Mouse (Mus musculus) small intestine, adult 2 months (tissue): ENCODE data around the gene Cmtm7. TPM values are rescaled to one million over a fixed set of nuclear protein-coding genes. Genes with fewer than 3 reads are reported as not detected.

Experiments
- H3K27ac ChIP-seq: fragments of 200-500 bp; 2 replicates; pipeline ENCODE4 v1.5.1; 2012; ENCODE audit warnings: low read depth, low read length, control low read depth, inconsistent platforms; ENCODE audit not compliant: insufficient read depth
- H3K27me3 ChIP-seq: fragments of 200-500 bp; 2 replicates; pipeline ENCODE4 v1.6.1; 2012; ENCODE audit warnings: mild to moderate bottlenecking, moderate library complexity, low read length, inconsistent platforms; ENCODE audit not compliant: control insufficient read depth, insufficient read depth
- H3K36me3 ChIP-seq: fragments of 200-500 bp; 2 replicates; pipeline ENCODE4 v1.6.1; 2012; ENCODE audit warnings: mild to moderate bottlenecking, low read length, control low read depth, inconsistent platforms; ENCODE audit not compliant: control insufficient read depth, insufficient read depth
- H3K4me1 ChIP-seq: fragments of 200-500 bp; 2 replicates; pipeline ENCODE4 v1.6.1; 2012; ENCODE audit warnings: low read length, inconsistent platforms, mixed read lengths; ENCODE audit not compliant: control insufficient read depth, insufficient read depth, insufficient read length
- H3K4me3 ChIP-seq: fragments of 200-500 bp; 2 replicates; pipeline ENCODE4 v1.5.1; 2012; ENCODE audit warnings: low read depth, mild to moderate bottlenecking, control low read depth, inconsistent platforms, low read length, moderate library complexity
- CTCF ChIP-seq: fragments of 200-500 bp; IDR thresholded peaks from 2 replicates; pipeline ENCODE4 v1.5.1; 2012; ENCODE audit warnings: low read depth, mild to moderate bottlenecking, control low read depth, inconsistent platforms, low read length, moderate library complexity, mixed read lengths; ENCODE audit not compliant: insufficient replicate concordance, insufficient read length; ENCODE audit errors: extremely low read depth
- POLR2A ChIP-seq: fragments of 200-500 bp; IDR thresholded peaks from 2 replicates; pipeline ENCODE4 v1.6.1; 2012; ENCODE audit warnings: low read depth, mild to moderate bottlenecking, control low read depth, inconsistent platforms, low read length, moderate library complexity
- WGBS: fragments of 180-500 bp; shearing (Covaris S2); methylation state at CpG from one replicate; pipeline ENCODE4 v1.1.7; 2018; 5-methylcytosine and 5-hydroxymethylcytosine counted together
- polyA plus RNA-seq: library from polyadenylated mRNA; depleted of rRNA; stranded (reverse); fragments of >200 nt; gene quantifications from 2 replicates; pipeline ENCODE4 v1.2.3, GENCODE M21; 2012

The Cmtm7 gene
- polyA plus RNA-seq, 1 experiment: 70.4 TPM

DNA sequence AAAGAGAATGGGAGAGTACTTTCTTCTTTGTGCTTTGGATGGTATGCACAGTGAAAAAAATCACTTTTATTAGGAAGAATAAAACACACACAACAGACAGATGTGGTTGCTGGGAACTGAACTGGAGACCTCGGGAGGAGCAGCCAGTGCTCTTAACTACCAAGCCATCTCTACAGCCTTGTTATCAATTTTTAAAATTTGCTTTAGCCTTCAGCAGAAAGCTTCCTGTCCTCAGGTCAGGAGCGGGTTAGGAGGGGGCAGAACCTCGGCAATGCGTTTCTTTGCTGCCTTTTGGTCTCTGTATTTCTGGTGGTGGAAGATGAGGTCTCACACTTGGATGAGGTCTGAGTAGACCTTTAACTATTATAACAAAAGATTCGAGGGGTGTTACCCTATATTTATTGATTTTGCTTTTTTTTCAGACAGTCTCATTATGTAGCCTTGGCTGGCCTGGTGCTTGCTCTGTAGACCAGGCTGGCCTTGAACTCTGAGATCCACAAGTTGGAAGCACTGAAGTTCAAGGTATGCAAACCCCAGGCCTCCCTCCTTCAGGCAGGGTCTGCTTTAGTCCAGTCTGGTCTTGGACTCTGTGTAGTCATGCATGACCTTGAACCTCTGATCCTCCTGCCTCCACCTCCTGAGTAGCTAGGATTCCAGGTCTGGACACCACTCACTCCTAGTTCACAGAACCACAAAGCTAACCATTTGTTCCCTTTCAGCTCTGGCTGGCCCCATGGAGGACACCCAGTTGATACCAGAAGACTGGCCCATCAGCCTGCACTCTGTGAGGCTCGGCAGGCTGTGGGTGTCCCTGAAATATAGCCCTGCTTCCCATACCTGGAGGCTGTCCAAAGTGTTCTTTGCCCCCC lies 4.2 kb downstream of the Cmtm7 start:
- H3K4me3 ChIP-seq: no peak overlapping the region
- H3K27me3 ChIP-seq: no peaks in the 10 kb centered on the region
- WGBS: 57% methylated on average over 6 of the region's 6 CpGs
- H3K36me3 ChIP-seq: no peaks in the 10 kb centered on the region; the same call in 1 of the 2 replicates
- TF ChIP-seq POLR2A (no peak), CTCF (no peak)
- H3K4me1 ChIP-seq: peaks cover 10% of the 10 kb centered on the region
- no peak overlapping the region for H3K27ac ChIP-seq

DNA sequence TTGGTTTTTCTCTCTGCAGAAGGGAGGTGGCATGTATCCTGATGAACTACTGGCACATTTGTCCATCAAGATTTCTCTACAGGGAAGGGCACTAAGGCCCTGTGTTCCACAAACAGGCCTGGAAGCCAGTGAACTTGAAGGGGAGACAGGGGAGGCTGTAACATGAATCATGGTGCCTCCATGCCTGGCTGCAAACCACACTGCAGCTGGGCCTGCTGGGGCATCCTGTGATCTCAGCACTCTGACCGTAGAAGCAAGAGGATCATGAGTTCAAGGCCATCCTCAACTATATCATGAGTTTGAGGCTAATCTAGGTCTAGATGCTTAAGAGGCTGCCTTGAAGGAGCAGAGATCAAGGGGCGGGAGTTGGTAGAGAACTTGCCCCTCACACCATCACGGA lies 5.3 kb downstream of the Cmtm7 start:
- H3K27ac ChIP-seq: no peak overlapping the region
- H3K4me3 ChIP-seq: no peak overlapping the region
- H3K27me3 ChIP-seq: no peaks in the 10 kb centered on the region
- H3K36me3 ChIP-seq: no peaks in the 10 kb centered on the region; the same call in 1 of the 2 replicates
- TF ChIP-seq CTCF (no peak), POLR2A (no peak)
- 91% methylated on average over 3 of the region's 3 CpGs for WGBS
- H3K4me1 ChIP-seq: peaks cover 10% of the 10 kb centered on the region

DNA sequence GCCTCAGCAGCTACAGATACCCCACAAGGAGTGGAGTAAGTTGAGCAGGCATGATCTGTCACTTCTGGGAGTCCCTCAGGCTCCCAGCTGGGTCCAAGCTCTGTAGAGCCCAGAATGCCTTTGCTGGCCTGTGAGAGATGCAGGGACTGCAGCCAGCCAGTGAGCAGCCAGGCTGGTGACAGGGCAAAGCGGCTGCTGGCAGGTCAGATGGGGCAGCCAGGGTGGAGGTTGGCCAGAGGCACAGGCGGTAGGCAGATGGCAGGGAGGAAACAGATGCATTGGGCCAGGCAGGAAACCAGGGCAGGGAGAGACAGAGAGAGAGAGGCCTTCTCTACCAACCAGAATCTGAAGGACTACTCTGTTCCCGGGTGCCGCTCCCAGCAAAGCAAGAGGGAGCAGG lies 6.4 kb downstream of the Cmtm7 start:
- Histone ChIP-seq H3K4me1 (peaks cover 10% of the 10 kb centered on the region), H3K4me3 (no peak overlapping the region), H3K36me3 (no peaks in the 10 kb centered on the region; the same call in 1 of the 2 replicates), H3K27me3 (no peaks in the 10 kb centered on the region), H3K27ac (no peak overlapping the region)
- no peak for TF ChIP-seq CTCF
- TF ChIP-seq POLR2A: no peak
- WGBS: 69% methylated on average over 4 of the region's 4 CpGs

DNA sequence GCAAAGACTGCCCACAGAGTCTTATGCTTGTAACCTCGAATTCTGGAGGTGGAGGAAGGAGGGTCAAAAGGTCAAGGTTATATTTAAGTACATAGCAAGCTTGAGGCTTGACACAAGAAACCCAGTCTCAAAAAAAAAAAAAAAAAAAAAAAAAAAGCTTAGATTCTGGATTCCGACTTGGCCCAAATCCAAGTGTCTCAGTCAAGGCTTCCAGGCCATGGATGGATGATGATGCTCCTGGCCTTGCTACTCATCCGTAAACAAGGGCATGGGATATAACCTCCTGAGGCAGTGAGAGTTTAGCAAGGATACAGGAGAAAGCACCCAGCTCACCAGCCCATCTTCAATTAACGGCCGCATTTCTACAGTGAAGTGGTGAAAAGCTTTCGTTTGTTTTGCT lies 7.0 kb downstream of the Cmtm7 start:
- Histone ChIP-seq H3K4me3 (no peak overlapping the region), H3K27ac (no peak overlapping the region), H3K4me1 (peaks cover 10% of the 10 kb centered on the region), H3K27me3 (no peaks in the 10 kb centered on the region), H3K36me3 (no peaks in the 10 kb centered on the region; the same call in 1 of the 2 replicates)
- 69% methylated on average over 6 of the region's 6 CpGs for WGBS
- TF ChIP-seq POLR2A (no peak), CTCF (no peak)

DNA sequence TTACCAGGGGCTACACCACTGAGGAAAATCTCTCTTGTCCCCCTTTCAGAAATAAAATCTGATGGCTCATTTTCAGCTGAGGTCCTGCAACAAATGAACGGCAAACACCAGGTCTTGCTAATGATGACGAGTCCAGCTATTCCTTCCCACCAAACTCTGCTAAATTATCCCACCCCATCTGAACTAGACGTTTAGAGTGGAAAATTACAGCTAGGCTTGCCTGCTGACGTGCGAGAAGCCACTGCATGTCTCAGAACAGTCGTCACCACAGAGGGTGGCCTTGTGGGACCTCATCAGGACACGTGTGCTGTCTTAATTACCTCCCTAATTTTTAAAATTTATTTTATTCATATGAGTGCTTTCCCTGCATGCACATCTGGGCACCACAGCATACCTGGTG lies 10.1 kb downstream of the Cmtm7 start:
- TF ChIP-seq POLR2A (no peak), CTCF (no peak)
- Histone ChIP-seq H3K4me1 (peaks cover 8% of the 10 kb centered on the region), H3K36me3 (no peaks in the 10 kb centered on the region; the same call in 1 of the 2 replicates), H3K4me3 (no peak overlapping the region), H3K27me3 (no peaks in the 10 kb centered on the region), H3K27ac (no peak overlapping the region)
- WGBS: 83% methylated on average over 7 of the region's 7 CpGs

DNA sequence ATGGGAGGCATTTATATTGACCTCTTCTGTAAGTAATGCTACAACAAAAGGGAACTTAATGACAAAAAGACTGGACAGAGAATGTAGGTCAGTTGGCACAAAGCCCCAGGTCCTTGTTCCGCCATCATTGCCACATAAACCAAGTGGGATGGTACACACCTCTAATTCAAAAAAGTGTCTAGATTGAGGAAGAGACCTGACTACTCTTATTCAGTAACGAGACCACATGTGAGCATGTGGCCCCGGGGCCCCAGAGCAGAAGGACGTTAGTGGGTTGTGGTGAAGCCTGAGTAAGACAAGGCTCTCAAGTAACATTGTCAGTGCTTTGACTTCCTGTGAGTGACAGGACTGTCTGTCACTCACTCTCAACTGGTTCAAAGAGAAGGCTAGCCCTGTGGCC lies 11.4 kb downstream of the Cmtm7 start:
- WGBS: 83% methylated on average over 4 of the region's 4 CpGs
- H3K27ac ChIP-seq: no peak overlapping the region
- peaks cover 3% of the 10 kb centered on the region; the same call in 1 of the 2 replicates for H3K4me1 ChIP-seq
- H3K4me3 ChIP-seq: no peak overlapping the region
- no peaks in the 10 kb centered on the region for H3K27me3 ChIP-seq
- H3K36me3 ChIP-seq: no peaks in the 10 kb centered on the region; the same call in 1 of the 2 replicates
- no peak for TF ChIP-seq CTCF
- no peak for TF ChIP-seq POLR2A

DNA sequence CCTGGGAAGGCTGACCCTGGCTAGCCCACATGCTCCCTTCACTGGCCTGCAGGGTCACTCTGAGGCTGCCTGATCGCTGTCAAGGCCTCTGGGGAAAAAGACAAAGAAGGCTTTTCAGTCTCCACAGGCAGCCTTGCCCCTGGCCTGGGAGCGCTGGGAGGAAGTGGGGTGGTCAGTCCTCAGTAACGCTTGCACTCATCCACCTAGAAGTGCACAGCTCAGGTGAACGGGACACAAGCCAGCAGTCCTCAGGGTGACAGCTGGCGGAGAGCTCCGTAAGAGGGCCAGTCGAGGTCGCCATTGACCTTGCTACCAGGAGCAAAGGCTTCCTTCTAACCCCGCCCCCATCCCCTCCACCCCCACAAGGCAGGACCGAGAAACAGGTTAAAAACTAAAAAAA lies 13.6 kb downstream of the Cmtm7 start:
- Histone ChIP-seq H3K4me1 (peaks cover 3% of the 10 kb centered on the region; the same call in 1 of the 2 replicates), H3K36me3 (no peaks in the 10 kb centered on the region; the same call in 1 of the 2 replicates), H3K27ac (no peak overlapping the region), H3K4me3 (no peak overlapping the region), H3K27me3 (no peaks in the 10 kb centered on the region)
- TF ChIP-seq CTCF: no peak
- TF ChIP-seq POLR2A: no peak
- 81% methylated on average over 10 of the region's 10 CpGs for WGBS
